Mouse (Mus musculus) G1E (cell line): ENCODE measurements around the gene Wdr17.

Experiments used
- CTCF ChIP-seq: IDR thresholded peaks from 2 replicates; pipeline ENCODE4 v1.5.1; 2012; ENCODE audit warnings: low read depth, low read length, inconsistent platforms, mixed read lengths
- POLR2AphosphoS5 ChIP-seq: IDR thresholded peaks from 2 replicates; pipeline ENCODE4 v1.6.1; 2012; ENCODE audit warnings: low read depth, low read length, inconsistent platforms; ENCODE audit not compliant: insufficient replicate concordance

DNA sequence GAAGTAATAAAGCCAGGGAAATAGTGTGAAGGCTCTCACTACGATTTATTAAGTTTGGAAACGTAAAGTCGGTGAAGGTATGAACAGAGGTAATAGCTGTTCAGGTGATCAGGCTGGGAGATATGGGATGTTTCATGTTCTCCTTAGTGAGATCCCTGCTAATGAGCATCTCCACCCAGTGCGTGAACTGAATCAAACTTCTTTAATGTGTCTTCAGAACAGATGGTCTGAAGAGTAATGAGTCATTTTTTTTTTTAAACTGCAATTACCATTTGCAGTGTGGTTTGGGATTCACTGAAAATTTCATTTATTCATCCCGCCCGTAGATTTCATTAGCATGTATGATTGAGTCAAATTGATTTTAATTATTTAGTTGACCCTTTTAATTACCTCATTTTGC lies 80.8 kb downstream of the Wdr17 start:
- TF ChIP-seq CTCF (no peak), POLR2AphosphoS5 (no peak)
